Mouse (Mus musculus) left cerebral cortex, postnatal 36 days (tissue): Measurements from ENCODE around the gene Ms4a6d. TPM values are rescaled to one million over a fixed set of nuclear protein-coding genes. Genes with fewer than 3 reads are reported as not detected.
"Not testable (repeated sequence)": the region's sequence is repeated elsewhere in the genome, so short reads cannot be mapped to it uniquely, and the experiment has no call there.

Experiments
- DNase-seq, 2 experiments: peaks; one replicate each; pipeline ENCODE4 v3.0.0; 2021 to 2022; ENCODE audit warnings: low spot score in 2 of 2, mixed read lengths in 1 of 2
- intact Hi-C: fragments of 180-260 bp; cut with DNase I; formaldehyde crosslinking; loops from one replicate; pipeline ENCODE4 v1.15.1; 2025
- total RNA-seq, 2 experiments: library from RNA; stranded (reverse); gene quantifications; 2 replicates each; pipeline ENCODE4 v1.2.3; 2021

The Ms4a6d gene
- total RNA-seq, 2 experiments from 2014 or later: 1.3 to 1.6 TPM

DNA sequence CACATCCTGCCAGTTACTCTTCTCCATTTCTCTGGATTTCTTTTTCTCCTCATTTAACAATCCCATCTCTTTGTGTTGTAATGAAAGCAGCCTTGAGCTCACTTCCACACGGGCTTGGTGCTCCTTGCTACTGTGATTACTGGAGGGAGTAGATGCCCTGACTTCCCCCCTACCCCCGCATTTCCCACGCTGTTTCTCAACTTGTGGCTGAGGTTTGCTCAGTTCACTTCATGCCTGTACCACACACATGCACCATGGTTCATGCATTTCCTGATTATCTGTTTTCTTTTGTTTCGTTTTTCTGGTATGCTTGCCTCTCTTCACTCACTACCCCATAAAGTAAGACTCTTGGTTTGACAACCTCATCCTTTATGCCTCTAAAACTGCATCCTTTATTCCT, 15.4 kb downstream of the Ms4a6d start:
- no peak for DNase-seq
- intact Hi-C loops: no loop called here

DNA sequence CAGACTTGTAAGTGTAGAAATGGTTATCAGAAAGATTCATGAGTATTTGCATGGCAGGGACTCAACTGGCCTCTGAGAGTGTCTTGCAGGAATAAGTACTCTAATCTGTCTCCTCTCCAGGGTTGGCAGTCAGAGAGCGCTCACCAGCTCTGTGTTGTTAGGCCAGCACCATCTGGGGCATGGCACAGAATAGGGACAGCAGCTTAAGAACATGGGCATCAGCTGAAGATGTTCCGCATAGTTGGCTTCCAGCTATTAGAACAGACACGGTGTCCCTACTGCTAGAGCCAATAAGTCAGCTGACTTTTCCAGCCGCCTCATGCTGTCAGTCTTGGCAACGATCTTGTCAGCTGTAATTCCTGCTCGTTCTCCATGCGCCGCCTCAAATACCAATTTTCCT, 29.7 kb downstream of the Ms4a6d start:
- DNase-seq: no peak
- intact Hi-C loops: no loop called here

GRCm38 (mm10) chr19:11559560-11559959, 45.1 kb downstream of the Ms4a6d start:
- intact Hi-C loops, DNase-seq: not testable (repeated sequence)

DNA sequence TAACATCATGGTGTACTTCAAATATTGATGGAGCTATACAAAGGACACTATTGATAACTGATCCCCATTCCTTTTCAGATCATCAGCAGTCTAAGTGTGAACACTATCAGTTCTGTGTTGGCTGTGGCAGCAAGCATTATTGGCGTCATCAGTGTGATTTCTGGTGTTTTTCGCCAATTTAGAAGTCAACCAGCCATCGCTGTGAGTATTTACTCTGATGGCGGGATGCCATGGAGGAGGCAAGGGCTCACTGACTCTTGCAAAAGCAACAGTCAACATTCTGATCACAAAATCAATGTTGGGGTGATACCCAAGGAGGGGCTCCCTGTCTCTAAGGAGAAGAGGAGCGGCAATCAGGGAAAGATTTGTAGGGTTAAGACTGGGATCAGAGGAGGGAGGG, 49.9 kb downstream of the Ms4a6d start:
- intact Hi-C loops: no loop called here
- no peak for DNase-seq

DNA sequence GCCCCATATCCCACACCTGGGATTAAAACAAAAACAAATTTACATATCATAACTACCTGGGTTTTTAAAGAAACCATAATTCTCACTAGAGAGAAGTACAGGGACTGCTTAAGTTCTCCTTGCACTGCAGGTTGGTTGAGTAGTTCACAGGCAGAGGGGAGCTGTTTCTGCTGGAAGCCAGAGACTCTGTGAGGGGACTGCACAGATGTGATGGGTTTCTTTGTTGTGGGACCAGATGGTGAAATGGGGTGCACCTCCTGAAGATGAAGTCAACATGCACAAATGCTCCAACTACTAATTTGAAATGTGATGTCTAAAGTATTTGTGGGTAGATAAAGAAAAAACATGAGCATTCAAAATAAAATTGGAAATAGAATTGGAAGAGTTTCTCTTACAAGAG, 56.7 kb downstream of the Ms4a6d start:
- intact Hi-C loops: loop anchor here (2.0 kb wide), 1 partner anchor 47 kb away; no protein-coding TSS in a partner anchor
- no peak for DNase-seq

- intact Hi-C loops, DNase-seq: not testable (repeated sequence)
These were observed 60.3 kb downstream of the Ms4a6d start for GRCm38 (mm10) chr19:11544383-11544782.

DNA sequence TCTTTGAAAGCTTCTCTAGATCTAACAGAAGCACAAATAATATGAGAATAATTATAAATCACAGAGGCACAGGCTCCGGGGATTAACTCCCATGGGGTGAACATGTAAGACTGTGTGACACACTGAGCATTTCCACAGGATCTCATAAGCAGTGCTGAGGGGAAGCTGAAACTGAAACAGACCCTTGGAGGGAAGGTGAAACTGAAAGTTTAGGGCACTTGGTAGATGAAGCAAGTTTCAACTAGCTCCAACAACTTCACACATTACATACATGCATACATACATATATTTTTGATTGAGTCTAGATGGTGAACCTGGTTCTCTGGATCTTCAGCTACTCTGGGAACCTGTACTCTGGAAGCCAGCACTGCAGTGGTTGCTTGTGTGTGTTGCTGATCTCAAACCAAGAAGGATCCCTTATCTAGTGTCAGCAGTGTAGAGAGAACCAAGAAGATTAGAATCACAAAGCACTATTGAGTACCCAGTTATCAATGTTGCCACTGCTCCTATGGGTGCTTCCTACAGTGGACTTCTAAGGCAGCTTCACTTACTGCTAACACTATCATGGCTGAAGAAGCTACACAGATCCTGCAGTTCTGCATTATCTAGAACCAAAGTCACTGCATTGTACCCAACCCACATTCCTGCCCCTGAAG, 64.4 kb downstream of the Ms4a6d start:
- intact Hi-C loops, DNase-seq: not testable (repeated sequence)

GRCm38 (mm10) chr19:11537336-11537735, 67.3 kb downstream of the Ms4a6d start:
- intact Hi-C loops: no loop called here
- DNase-seq: no peak

Other genes with a start within 250 kb of the Ms4a6d start
- under 1 TPM; 0.94 to 1.00 TPM for gene Ms4a4a, start 229.3 kb downstream of the Ms4a6d start, total RNA-seq
- under 1 TPM in 1 of 2 experiments, not detected in 1; 0.23 TPM for gene Ms4a4c, start 200.1 kb downstream of the Ms4a6d start, total RNA-seq
- gene Ms4a4b, start 161.3 kb downstream of the Ms4a6d start, total RNA-seq: not detected
- 1 to 10 TPM; 1.7 TPM for gene Ms4a6c, start 135.5 kb downstream of the Ms4a6d start, total RNA-seq
- gene Gm8369, start 118.9 kb downstream of the Ms4a6d start, total RNA-seq: 1 to 10 TPM in 1 of 2 experiments, under 1 TPM in 1; 0.59 to 1.2 TPM
- 1 to 10 TPM in 1 of 2 experiments, under 1 TPM in 1; 0.94 to 1.5 TPM for gene Ms4a6b, start 88.3 kb downstream of the Ms4a6d start, total RNA-seq
- not detected for gene Ms4a4d, start 68.0 kb downstream of the Ms4a6d start, total RNA-seq
- not detected for gene Ms4a2, start 18.9 kb upstream of the Ms4a6d start, total RNA-seq
- not detected for gene Ms4a3, start 36.0 kb upstream of the Ms4a6d start, total RNA-seq
- gene Oosp2, start 55.7 kb upstream of the Ms4a6d start, total RNA-seq: not detected
- gene Oosp1, start 86.3 kb upstream of the Ms4a6d start, total RNA-seq: not detected
- not detected for gene Oosp3, start 92.2 kb upstream of the Ms4a6d start, total RNA-seq
- not detected for gene Gif, start 142.7 kb upstream of the Ms4a6d start, total RNA-seq
- gene Mrpl16, start 165.5 kb upstream of the Ms4a6d start, total RNA-seq: 10 to 100 TPM; 40.6 to 42.7 TPM
- gene Stx3, start 214.6 kb upstream of the Ms4a6d start, total RNA-seq: 10 to 100 TPM; 22.9 to 30.1 TPM
- not detected for gene Olfr1417, start 234.4 kb upstream of the Ms4a6d start, total RNA-seq